11 mouse cellular contexts compared by ENCODE assay signal in the genomic region with DNA sequence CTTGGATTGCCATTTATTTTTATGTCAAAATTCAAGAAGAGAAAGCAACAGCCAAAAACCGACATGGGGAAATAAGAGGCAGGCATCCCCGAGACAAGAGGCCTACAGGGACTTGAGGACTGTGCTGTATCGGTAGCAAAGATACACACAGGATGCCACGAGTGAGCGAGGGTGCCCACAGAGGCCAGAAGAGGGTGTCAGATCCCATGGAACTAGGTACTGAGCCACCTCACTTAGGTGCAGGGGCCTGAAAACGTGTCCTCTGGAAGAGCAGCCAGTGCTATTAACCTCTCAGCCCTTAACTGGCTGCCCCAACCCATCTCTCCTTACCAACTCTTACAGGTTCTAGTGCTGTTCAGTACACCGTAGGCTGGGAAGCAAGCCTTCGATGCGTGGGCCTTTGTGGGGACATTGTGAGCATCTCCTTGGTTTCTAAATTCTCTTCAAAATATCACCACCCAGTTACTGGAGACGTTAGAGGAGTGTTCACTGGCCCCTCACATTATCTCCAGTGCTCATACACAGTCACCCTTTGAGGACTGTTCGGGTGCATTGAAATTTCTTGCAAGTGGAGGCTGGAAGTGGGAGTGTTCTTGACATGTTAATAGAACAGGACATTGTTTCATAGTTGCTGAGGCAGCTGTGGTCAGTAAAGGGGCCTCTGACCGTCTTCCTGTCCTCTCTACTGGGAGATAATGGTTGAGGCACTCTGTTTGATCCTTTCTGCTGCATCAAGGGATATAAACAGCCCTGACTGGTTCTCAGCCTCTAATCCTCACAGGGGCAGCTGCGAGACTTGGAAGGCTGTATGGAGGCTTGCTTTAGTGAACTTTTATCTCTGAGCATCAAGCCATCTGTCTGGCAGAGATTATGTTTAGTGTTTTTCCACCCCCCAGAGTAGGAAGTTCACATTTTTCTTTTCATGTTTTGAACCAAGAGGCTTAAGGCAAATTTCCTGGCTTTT. TPM values are rescaled to one million over a fixed set of nuclear protein-coding genes. Genes with fewer than 3 reads are reported as not detected.
A peak's percentile ranks its signal among the peaks of the same experiment; 100 is the strongest.
DNase-seq lines count a peak whose midpoint lies in the region; ATAC-seq and TF ChIP-seq lines count a peak whose summit lies in the region.
"Had no signal": no experiment of that assay in that cellular context is flagged by ENCODE, and none has a peak within 500 bp of the region (broad histone marks: within the 10 kb centered on the region; RNA-seq: fewer than 3 reads in every experiment).

No protein-coding gene starts in this region.

- H3K4me2 ChIP-seq in heart, embryonic 13.5 days, result 0 out of 2 replicates have a peak overlapping the region, but pooled peaks have one; percentile 7
- no peak overlapping the region for H3K4me2 ChIP-seq in forebrain, embryonic 16.5 days (ENCODE audit: low read length)

- TF ChIP-seq POLR2A in brain, embryonic 14.5 days (IDR thresholded peaks at IDR 0.05; ENCODE audit: borderline replicate concordance, extremely low read depth, insufficient read depth, insufficient read length, poor library complexity, severe bottlenecking), result no peak

- no peak for ATAC-seq in heart, embryonic 13.5 days (ENCODE audit: extremely low read depth, insufficient number of reproducible peaks, low FRiP score, low TSS enrichment)
- 0 out of 2 replicates have a peak, but pooled peaks have one; percentile 26 for ATAC-seq in forebrain, embryonic 16.5 days
- peak; percentile 95 for ATAC-seq in megakaryocyte-erythroid progenitor cell, adult 5-6 weeks (replicated peaks; ENCODE audit: low FRiP score, low TSS enrichment, poor library complexity, severe bottlenecking)

- H3K27ac ChIP-seq in heart, embryonic 13.5 days (replicated peaks), result peak overlapping the region; percentile 63
- H3K27ac ChIP-seq in forebrain, embryonic 16.5 days (ENCODE audit: low read length), result peak overlapping the region; percentile 4; the same call in 1 of the 2 replicates

- no peaks in the 10 kb centered on the region for H3K27me3 ChIP-seq in heart, embryonic 13.5 days (replicated peaks)
- no peaks in the 10 kb centered on the region for H3K27me3 ChIP-seq in forebrain, embryonic 16.5 days (replicated peaks; ENCODE audit: control insufficient read depth, insufficient read depth, low read length)
- H3K27me3 ChIP-seq: CH12.LX had no signal

- H3K4me3 ChIP-seq in heart, embryonic 13.5 days, result no peak overlapping the region
- H3K4me3 ChIP-seq in forebrain, embryonic 16.5 days (replicated peaks; ENCODE audit: low read length), result no peak overlapping the region

- H3K9me3 ChIP-seq in heart, embryonic 13.5 days, result no peaks in the 10 kb centered on the region
- no peaks in the 10 kb centered on the region for H3K9me3 ChIP-seq in forebrain, embryonic 16.5 days (ENCODE audit: control insufficient read depth, low read length)

- peak overlapping the region; percentile 58 for H3K9ac ChIP-seq in heart, embryonic 13.5 days
- no peak overlapping the region for H3K9ac ChIP-seq in forebrain, embryonic 16.5 days (replicated peaks; ENCODE audit: low read depth, low read length)

- TF ChIP-seq CTCF in brain, embryonic 14.5 days (IDR thresholded peaks at IDR 0.05; ENCODE audit: borderline replicate concordance, extremely low read depth, insufficient read depth, insufficient read length), result no peak

- DNase-seq in heart, postnatal 4 days, result no peak
- DNase-seq in brain, embryonic 14.5 days (ENCODE audit: low read depth), result peak; percentile 72
- no peak for DNase-seq in cerebellum, adult 9-10 months
- DNase-seq in frontal cortex, postnatal 25 days (ENCODE audit: low spot score in 2 of 2), result no peak
- no peak for DNase-seq in left cerebral cortex, postnatal 14 days (ENCODE audit: low spot score in 2 of 2)
- DNase-seq: cerebellum, adult 9-11 months; layer of hippocampus, adult 9-11 months had no signal

- intact Hi-C loops in left cerebral cortex, postnatal 14 days (cut with DNase I), result no loop called here

- peaks cover 31% of the 10 kb centered on the region for H3K4me1 ChIP-seq in heart, embryonic 13.5 days
- H3K4me1 ChIP-seq in forebrain, embryonic 16.5 days (replicated peaks; ENCODE audit: control insufficient read depth, insufficient read depth, low read length), result peaks cover 15% of the 10 kb centered on the region

- 51% methylated on average over 13 of the region's 13 CpGs for WGBS in heart, embryonic 13.5 days
- 69% methylated on average over 13 of the region's 13 CpGs for WGBS in forebrain, embryonic 16.5 days

- peaks cover 94% of the 10 kb centered on the region for H3K36me3 ChIP-seq in heart, embryonic 13.5 days
- peaks cover 45% of the 10 kb centered on the region for H3K36me3 ChIP-seq in forebrain, embryonic 16.5 days (ENCODE audit: control insufficient read depth, insufficient read depth)

RNA-seq across cellular contexts. Expression of a gene that starts 21.6 kb away (rescaled TPM):
- polyA plus RNA-seq in heart, embryonic 13.5 days (2015; fragmentation: Nextera tagmentation; extraction: Ambion mirVana), result 55.2 and 58.9 TPM in 2 replicates
- total RNA-seq in heart, postnatal 4 days (2021), result 10 to 100 TPM; 47.6 to 53.6 TPM
- 24.0 and 34.9 TPM in 2 replicates for polyA plus RNA-seq in brain, embryonic 14.5 days (2012; rRNA removed)
- 37.2 and 37.6 TPM in 2 replicates for polyA plus RNA-seq in forebrain, embryonic 16.5 days (2015; fragmentation: Nextera tagmentation; extraction: Ambion mirVana)
- total RNA-seq in megakaryocyte-erythroid progenitor cell, adult 5-6 weeks (2014; fragmentation: Nextera tagmentation), result 1.1 and 3.8 TPM in 2 replicates
- 3.3 and 4.6 TPM in 2 replicates for total RNA-seq in megakaryocyte-erythroid progenitor cell, adult 5-6 weeks (2017)
- 10 to 100 TPM; 14.4 to 20.0 TPM for total RNA-seq in left cerebral cortex, postnatal 14 days (2021)
